Mouse (Mus musculus) heart, postnatal 4 days (tissue): Measurements from ENCODE around the gene Palm. TPM values are rescaled to one million over a fixed set of nuclear protein-coding genes. Genes with fewer than 3 reads are reported as not detected.

Experiments
- DNase-seq: peaks from one replicate; pipeline ENCODE4 v3.0.0; 2021
- total RNA-seq, 2 experiments: library from RNA; stranded (reverse); gene quantifications; 2 replicates each; pipeline ENCODE4 v1.2.3; 2021

The Palm gene
- total RNA-seq, 2 experiments from 2014 or later: 78.5 to 88.6 TPM

- DNase-seq: no peak
These were observed 31.0 kb downstream of the Palm start for GRCm38 (mm10) chr10:79824413-79824812.

- no peak for DNase-seq
These were observed 38.2 kb downstream of the Palm start for GRCm38 (mm10) chr10:79831583-79831982.

- DNase-seq: no peak
These were observed 38.8 kb downstream of the Palm start for GRCm38 (mm10) chr10:79832026-79832785.

- no peak for DNase-seq
These were observed 39.4 kb downstream of the Palm start for GRCm38 (mm10) chr10:79832786-79833181.

GRCm38 (mm10) chr10:79834769-79835398 lies 41.5 kb downstream of the Palm start:
- DNase-seq: peak; percentile 87

GRCm38 (mm10) chr10:79836918-79837317 lies 43.5 kb downstream of the Palm start:
- DNase-seq: no peak

GRCm38 (mm10) chr10:79838151-79838550 lies 44.8 kb downstream of the Palm start:
- no peak for DNase-seq

GRCm38 (mm10) chr10:79840091-79840490 lies 46.7 kb downstream of the Palm start:
- no peak for DNase-seq

- peak; percentile 73 for DNase-seq
These were observed 47.5 kb downstream of the Palm start for GRCm38 (mm10) chr10:79840644-79841551.

- no peak for DNase-seq
These were observed 49.0 kb downstream of the Palm start for GRCm38 (mm10) chr10:79842322-79842721.

- DNase-seq: no peak
These were observed 50.1 kb downstream of the Palm start for GRCm38 (mm10) chr10:79843476-79843875.

GRCm38 (mm10) chr10:79846553-79846952 lies 53.2 kb downstream of the Palm start:
- DNase-seq: no peak

- DNase-seq: no peak
These were observed 56.7 kb downstream of the Palm start for GRCm38 (mm10) chr10:79849941-79850628.

GRCm38 (mm10) chr10:79851653-79852052 lies 58.3 kb downstream of the Palm start:
- DNase-seq: no peak

- peak; percentile 64 for DNase-seq
These were observed 58.9 kb downstream of the Palm start for GRCm38 (mm10) chr10:79852107-79852789.

GRCm38 (mm10) chr10:79852827-79853226 lies 59.5 kb downstream of the Palm start:
- DNase-seq: no peak

GRCm38 (mm10) chr10:79853392-79853791 lies 60.0 kb downstream of the Palm start:
- DNase-seq: peak; percentile 100

GRCm38 (mm10) chr10:79853860-79854795 lies 60.8 kb downstream of the Palm start, which contains the start of gene Ptbp1:
Gene Ptbp1, plus strand, starts transcription at chr10:79854427.
- DNase-seq: peak; percentile 99

- peak; percentile 77 for DNase-seq
These were observed 61.6 kb downstream of the Palm start for GRCm38 (mm10) chr10:79854801-79855541.
